21 mouse cellular contexts compared by ENCODE assay signal in the genomic region with DNA sequence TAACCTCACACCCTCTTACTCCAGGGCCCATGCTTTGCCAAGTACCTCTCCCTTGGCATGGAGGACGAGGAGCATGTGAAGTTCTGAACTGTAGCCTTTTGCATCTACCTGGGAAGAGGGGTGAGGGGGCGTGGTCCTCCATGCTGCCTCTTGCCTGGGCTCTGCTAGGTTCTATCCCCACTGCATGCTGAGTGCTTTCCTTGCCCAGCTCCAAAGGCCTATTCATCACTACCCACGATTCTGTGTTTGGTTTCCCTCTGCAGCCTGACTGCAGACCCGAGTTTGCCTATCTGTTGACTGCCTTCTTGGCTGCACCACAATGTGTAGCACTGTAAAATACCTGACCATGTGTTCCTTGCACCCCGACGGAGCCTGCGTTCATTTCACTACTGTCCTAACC.
DNase-seq lines count a peak whose midpoint lies in the region; ATAC-seq and TF ChIP-seq lines count a peak whose summit lies in the region.
"Had no signal": no experiment of that assay in that cellular context is flagged by ENCODE, and none has a peak within 500 bp of the region (broad histone marks: within the 10 kb centered on the region; RNA-seq: fewer than 3 reads in every experiment).

No protein-coding gene starts in this region.

- H3K4me1 ChIP-seq in hindbrain, embryonic 14.5 days (replicated peaks; ENCODE audit: control insufficient read depth, insufficient read depth, low read length), result peaks cover 22% of the 10 kb centered on the region
- 0 out of 2 replicates have a peak, but pooled peaks cover 2% of the 10 kb centered on the region for H3K4me1 ChIP-seq in hindbrain, embryonic 11.5 days (replicated peaks; ENCODE audit: control insufficient read depth, insufficient read depth, low read length)
- peaks cover 47% of the 10 kb centered on the region for H3K4me1 ChIP-seq in liver, embryonic 15.5 days (replicated peaks)
- peaks cover 18% of the 10 kb centered on the region for H3K4me1 ChIP-seq in liver, postnatal 0 days (ENCODE audit: insufficient read depth)
- H3K4me1 ChIP-seq in stomach, embryonic 16.5 days (ENCODE audit: control insufficient read depth, insufficient read depth, low read length), result peaks cover 12% of the 10 kb centered on the region
- H3K4me1 ChIP-seq in stomach, postnatal 0 days (replicated peaks; ENCODE audit: control insufficient read depth, insufficient read depth), result no peaks in the 10 kb centered on the region

- TF ChIP-seq EP300 in liver, postnatal 0 days (IDR thresholded peaks at IDR 0.05; ENCODE audit: low read depth), result no peak
- no peak for TF ChIP-seq EP300 in stomach, postnatal 0 days (optimal IDR thresholded peaks at IDR 0.05)

- no peak for ATAC-seq in hindbrain, embryonic 14.5 days (ENCODE audit: low FRiP score)
- ATAC-seq in hindbrain, embryonic 11.5 days (ENCODE audit: low FRiP score), result no peak
- ATAC-seq in liver, embryonic 15.5 days (ENCODE audit: insufficient read depth), result no peak
- ATAC-seq in liver, postnatal 0 days, result no peak
- no peak for ATAC-seq in stomach, embryonic 16.5 days (ENCODE audit: insufficient read depth, low FRiP score)
- ATAC-seq in stomach, postnatal 0 days (ENCODE audit: low FRiP score, low TSS enrichment), result no peak
- ATAC-seq: inflammation-experienced regulatory T-cells, adult 6 months; lung, postnatal 0 days; Patski had no signal

- no peak for TF ChIP-seq CTCF in liver, postnatal 0 days (IDR thresholded peaks at IDR 0.05; ENCODE audit: low read depth)
- no peak for TF ChIP-seq CTCF in stomach, postnatal 0 days (IDR thresholded peaks at IDR 0.05; ENCODE audit: low read depth)

- no peak overlapping the region for H3K9ac ChIP-seq in hindbrain, embryonic 14.5 days
- no peak overlapping the region for H3K9ac ChIP-seq in hindbrain, embryonic 11.5 days (ENCODE audit: low read depth, low read length)
- H3K9ac ChIP-seq in liver, embryonic 15.5 days, result no peak overlapping the region
- H3K9ac ChIP-seq in liver, postnatal 0 days (replicated peaks), result no peak overlapping the region
- H3K9ac ChIP-seq in stomach, embryonic 16.5 days (ENCODE audit: low read length), result no peak overlapping the region
- H3K9ac ChIP-seq in stomach, postnatal 0 days (ENCODE audit: low read length), result no peak overlapping the region
- H3K9ac ChIP-seq: heart, embryonic 13.5 days; neural tube, embryonic 12.5 days had no signal

- H3K27ac ChIP-seq in hindbrain, embryonic 14.5 days, result peak overlapping the region; percentile 17; the same call in 1 of the 2 replicates
- H3K27ac ChIP-seq in hindbrain, embryonic 11.5 days (ENCODE audit: low read depth, low read length), result no peak overlapping the region
- 0 out of 2 replicates have a peak overlapping the region, but pooled peaks have one; percentile 20 for H3K27ac ChIP-seq in liver, embryonic 15.5 days (replicated peaks)
- H3K27ac ChIP-seq in liver, postnatal 0 days (ENCODE audit: low read depth), result no peak overlapping the region
- peak overlapping the region; percentile 27; the same call in 1 of the 2 replicates for H3K27ac ChIP-seq in stomach, embryonic 16.5 days (ENCODE audit: low read length)
- H3K27ac ChIP-seq in stomach, postnatal 0 days (replicated peaks), result no peak overlapping the region
- H3K27ac ChIP-seq: neural tube, embryonic 12.5 days had no signal

- H3K4me2 ChIP-seq in hindbrain, embryonic 14.5 days (replicated peaks), result no peak overlapping the region
- no peak overlapping the region for H3K4me2 ChIP-seq in hindbrain, embryonic 11.5 days (replicated peaks; ENCODE audit: low read depth, low read length)
- no peak overlapping the region for H3K4me2 ChIP-seq in liver, embryonic 15.5 days
- H3K4me2 ChIP-seq in liver, postnatal 0 days (ENCODE audit: low read depth, low read length), result no peak overlapping the region
- H3K4me2 ChIP-seq in stomach, embryonic 16.5 days (ENCODE audit: low read depth, low read length), result no peak overlapping the region
- no peak overlapping the region for H3K4me2 ChIP-seq in stomach, postnatal 0 days (replicated peaks; ENCODE audit: low read depth)

- no peak overlapping the region for H3K4me3 ChIP-seq in hindbrain, embryonic 14.5 days (replicated peaks; ENCODE audit: low read length)
- H3K4me3 ChIP-seq in hindbrain, embryonic 11.5 days (ENCODE audit: low read depth, low read length), result no peak overlapping the region
- H3K4me3 ChIP-seq in liver, embryonic 15.5 days (replicated peaks), result no peak overlapping the region
- no peak overlapping the region for H3K4me3 ChIP-seq in liver, postnatal 0 days (ENCODE audit: low read depth, low read length)
- no peak overlapping the region for H3K4me3 ChIP-seq in stomach, embryonic 16.5 days (replicated peaks; ENCODE audit: low read length)
- no peak overlapping the region for H3K4me3 ChIP-seq in stomach, postnatal 0 days (ENCODE audit: low read depth, low read length)
- H3K4me3 ChIP-seq: heart, embryonic 13.5 days; neural tube, embryonic 12.5 days had no signal

- no peaks in the 10 kb centered on the region for H3K27me3 ChIP-seq in hindbrain, embryonic 14.5 days (ENCODE audit: control insufficient read depth, insufficient read depth, low read length)
- no peaks in the 10 kb centered on the region for H3K27me3 ChIP-seq in hindbrain, embryonic 11.5 days (ENCODE audit: control insufficient read depth, insufficient read depth, low read length)
- no peaks in the 10 kb centered on the region for H3K27me3 ChIP-seq in liver, embryonic 15.5 days
- no peaks in the 10 kb centered on the region for H3K27me3 ChIP-seq in liver, postnatal 0 days (ENCODE audit: insufficient read depth, low read length)
- H3K27me3 ChIP-seq in stomach, embryonic 16.5 days (ENCODE audit: control insufficient read depth, insufficient read depth, low read length), result no peaks in the 10 kb centered on the region
- H3K27me3 ChIP-seq in stomach, postnatal 0 days (ENCODE audit: control insufficient read depth, insufficient read depth, low read length), result no peaks in the 10 kb centered on the region
- H3K27me3 ChIP-seq: heart, embryonic 13.5 days; neural tube, embryonic 12.5 days; Patski had no signal

- H3K9me3 ChIP-seq in hindbrain, embryonic 14.5 days (ENCODE audit: control insufficient read depth, low read length), result no peaks in the 10 kb centered on the region
- no peaks in the 10 kb centered on the region for H3K9me3 ChIP-seq in hindbrain, embryonic 11.5 days (ENCODE audit: control insufficient read depth, low read length)
- no peaks in the 10 kb centered on the region for H3K9me3 ChIP-seq in liver, embryonic 15.5 days (replicated peaks)
- H3K9me3 ChIP-seq in liver, postnatal 0 days (ENCODE audit: low read length), result no peaks in the 10 kb centered on the region
- no peaks in the 10 kb centered on the region for H3K9me3 ChIP-seq in stomach, embryonic 16.5 days (replicated peaks; ENCODE audit: control insufficient read depth, low read length)
- H3K9me3 ChIP-seq in stomach, postnatal 0 days (ENCODE audit: control insufficient read depth, low read length), result no peaks in the 10 kb centered on the region
- H3K9me3 ChIP-seq: forebrain, embryonic 10.5 days; heart, embryonic 13.5 days; neural tube, embryonic 12.5 days had no signal

- WGBS in hindbrain, embryonic 14.5 days, result 76% methylated on average over 7 of the region's 7 CpGs
- WGBS in hindbrain, embryonic 11.5 days, result 82% methylated on average over 7 of the region's 7 CpGs
- 66% methylated on average over 7 of the region's 7 CpGs for WGBS in liver, embryonic 15.5 days (ENCODE audit: insufficient replicate concordance)
- 69% methylated on average over 7 of the region's 7 CpGs for WGBS in liver, postnatal 0 days (ENCODE audit: insufficient replicate concordance)
- WGBS in stomach, embryonic 16.5 days, result 74% methylated on average over 7 of the region's 7 CpGs
- 67% methylated on average over 7 of the region's 7 CpGs for WGBS in stomach, postnatal 0 days

- no peaks in the 10 kb centered on the region for H3K36me3 ChIP-seq in hindbrain, embryonic 14.5 days (replicated peaks; ENCODE audit: control insufficient read depth, insufficient read depth)
- no peaks in the 10 kb centered on the region for H3K36me3 ChIP-seq in hindbrain, embryonic 11.5 days (ENCODE audit: control insufficient read depth, insufficient read depth, low read length)
- no peaks in the 10 kb centered on the region for H3K36me3 ChIP-seq in liver, embryonic 15.5 days (replicated peaks)
- H3K36me3 ChIP-seq in liver, postnatal 0 days (replicated peaks; ENCODE audit: insufficient read depth, low read length), result no peaks in the 10 kb centered on the region
- no peaks in the 10 kb centered on the region for H3K36me3 ChIP-seq in stomach, embryonic 16.5 days (ENCODE audit: control insufficient read depth, insufficient read depth, low read length)
- H3K36me3 ChIP-seq in stomach, postnatal 0 days (ENCODE audit: control insufficient read depth, insufficient read depth, low read length), result no peaks in the 10 kb centered on the region
- H3K36me3 ChIP-seq: forebrain, embryonic 10.5 days; heart, embryonic 13.5 days; neural tube, embryonic 12.5 days had no signal

- no peak for DNase-seq in hindbrain, embryonic 14.5 days (ENCODE audit: low spot score)
- DNase-seq in hindbrain, embryonic 11.5 days (ENCODE audit: low spot score), result no peak
- DNase-seq in liver, postnatal 0 days, result no peak
- DNase-seq in stomach, postnatal 0 days (ENCODE audit: low spot score), result no peak
- DNase-seq in testis, postnatal 14 days (ENCODE audit: low spot score), result no peak
- DNase-seq: adrenal gland, postnatal 10 days; cerebellum, postnatal 10 days; heart, adult 18-20 months; heart, postnatal 36 days; kidney, adult 2 months; kidney, postnatal 36 days; thymus, adult 18-20 months; thymus, postnatal 4 days had no signal

Comparison
In these comparisons a context has a peak if more than half of its experiments do, and no peak if none do; other contexts are left out.
1. H3K27ac ChIP-seq: peak in hindbrain, embryonic 14.5 days (single experiment), liver, embryonic 15.5 days (single experiment) and stomach, embryonic 16.5 days (single experiment); none in hindbrain, embryonic 11.5 days (single experiment), liver, postnatal 0 days (single experiment) and stomach, postnatal 0 days (single experiment).